16 mouse cellular contexts compared by ENCODE assay signal in the genomic region with DNA sequence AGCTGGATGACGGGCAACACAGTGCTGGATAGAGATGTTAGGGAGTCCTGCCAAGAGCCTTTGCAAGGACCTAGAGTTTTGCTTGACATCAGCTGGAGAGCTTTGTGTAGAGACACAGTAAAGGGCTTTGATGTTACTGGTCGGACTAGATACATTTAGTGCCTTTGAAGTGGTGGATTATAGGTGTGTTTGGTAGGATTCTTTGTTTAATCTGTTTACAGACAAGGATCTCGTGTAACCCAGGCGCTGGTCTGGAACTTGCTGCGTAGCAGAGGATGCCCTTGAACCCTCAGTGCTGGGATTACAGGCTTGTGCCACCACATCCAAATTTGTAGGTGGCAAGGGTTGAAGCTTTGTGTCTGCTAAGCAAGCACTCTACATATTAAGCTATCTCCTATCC. TPM values are rescaled to one million over a fixed set of nuclear protein-coding genes. Genes with fewer than 3 reads are reported as not detected.
DNase-seq lines count a peak whose midpoint lies in the region.
"Had no signal": no experiment of that assay in that cellular context is flagged by ENCODE, and none has a peak within 500 bp of the region (broad histone marks: within the 10 kb centered on the region; RNA-seq: fewer than 3 reads in every experiment).

No protein-coding gene starts in this region.

- peak; percentile 20 for DNase-seq in adrenal gland, postnatal 10 days
- no peak for DNase-seq in adrenal gland, adult 8-10 months
- DNase-seq in heart, adult 11 months = peak; percentile 59
- no peak for DNase-seq in heart, postnatal 25 days (ENCODE audit: low spot score)
- peak; percentile 36 for DNase-seq in naive thymus-derived CD4-positive, alpha-beta T cell, adult 2 months (ENCODE audit: low read depth)
- DNase-seq in ovary, postnatal 36 days (ENCODE audit: low spot score) = no peak
- DNase-seq: cerebellum, adult 11-12 months; cerebellum, adult 8-10 months; cerebellum, postnatal 10 days; cerebellum, postnatal 36 days; embryo, embryonic 11 days; gastrocnemius, postnatal 25 days; heart, adult 2 months; heart, postnatal 14 days; kidney, adult 18-20 months; kidney, adult 9 months had no signal

- intact Hi-C loops in heart, postnatal 25 days (cut with DNase I) = no loop called here

RNA-seq across cellular contexts. Expression of a gene that starts 6.6 kb away (rescaled TPM):
- total RNA-seq in adrenal gland, postnatal 10 days (2021) = 100 to 1,000 TPM in 1 of 2 experiments, 10 to 100 TPM in 1; 98.5 to 126 TPM
- 100 to 1,000 TPM in 1 of 4 experiments, 10 to 100 TPM in 3; 79.3 to 118 (median 93.0) TPM for total RNA-seq in adrenal gland, adult 8-10 months (2022)
- 10 to 100 TPM; 65.5 to 75.5 TPM for total RNA-seq in heart, postnatal 25 days (2021)

Comparison
In these comparisons a context has a peak if more than half of its experiments do, and no peak if none do; other contexts are left out.
1. DNase-seq: peak in adrenal gland, postnatal 10 days (single experiment), heart, adult 11 months (single experiment) and naive thymus-derived CD4-positive, alpha-beta T cell, adult 2 months (single experiment); none in adrenal gland, adult 8-10 months (single experiment), heart, postnatal 25 days (single experiment) and ovary, postnatal 36 days (single experiment).